Mouse (Mus musculus) induced T-regulatory cell, adult 2 months (primary cell): ENCODE measurements around the gene 4931428F04Rik.

ENCODE experiments used
- DNase-seq: peaks from one replicate; pipeline ENCODE4 v3.0.0-alpha.2; 2012; ENCODE audit warnings: low read depth

Gene 4931428F04Rik

DNA sequence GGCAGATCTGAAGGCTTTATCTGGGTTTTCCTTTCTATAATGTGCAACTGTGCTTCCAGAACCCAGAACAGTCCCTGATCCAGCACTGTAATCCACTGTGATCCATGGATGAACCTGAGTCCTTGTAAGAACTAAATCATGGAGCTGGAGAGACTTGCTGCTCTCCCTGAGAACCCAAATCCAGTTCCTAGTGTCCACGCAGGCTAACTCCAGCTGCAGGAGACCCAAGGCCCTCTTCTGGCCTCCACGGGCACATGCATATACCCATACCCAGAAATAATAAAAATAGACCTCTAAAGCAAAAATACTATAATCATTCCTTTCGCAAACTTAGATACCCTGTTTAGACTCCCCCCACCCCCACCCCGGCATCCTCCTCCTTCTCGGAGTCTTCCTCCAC lies 1.4 kb downstream of the 4931428F04Rik start:
- DNase-seq, result no peak

DNA sequence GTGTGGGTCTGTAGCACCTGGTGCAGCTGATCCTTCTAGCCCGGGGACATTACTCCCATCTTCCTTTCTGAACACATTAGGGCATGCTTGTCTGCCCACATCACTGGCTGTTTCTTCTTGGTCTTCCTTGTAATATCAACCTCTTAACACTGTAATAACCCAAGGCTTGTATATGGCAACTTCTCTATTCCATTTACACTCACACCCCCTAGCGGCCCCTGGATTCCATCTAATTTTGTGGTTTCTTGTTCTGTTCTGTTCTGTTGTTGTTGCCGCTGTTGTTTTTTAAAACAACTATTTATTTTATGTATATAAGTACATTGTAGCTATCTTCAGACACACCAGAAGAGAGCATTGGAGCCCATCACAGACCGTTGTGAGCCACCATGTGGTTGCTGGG lies 2.8 kb downstream of the 4931428F04Rik start:
- peak; percentile 29 for DNase-seq

DNA sequence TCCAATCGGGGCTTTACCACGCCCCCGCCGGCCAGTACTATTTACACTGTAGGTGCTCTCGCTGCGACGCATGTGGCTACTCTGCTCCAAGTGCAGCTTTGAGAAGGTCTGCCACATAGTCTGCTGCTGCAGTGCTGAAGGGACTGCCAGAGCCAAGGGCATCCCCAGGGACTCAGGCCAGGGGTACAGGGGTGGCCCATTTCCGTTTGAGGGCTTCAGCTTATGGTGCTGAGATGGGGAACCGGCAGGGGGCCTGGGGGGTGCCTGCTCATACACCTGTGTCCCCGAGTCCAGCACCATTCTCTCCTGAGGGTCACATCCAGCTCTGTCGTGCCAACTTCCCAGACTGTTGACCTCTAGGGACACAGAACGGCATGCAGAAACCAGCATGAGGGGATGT lies 4.2 kb downstream of the 4931428F04Rik start:
- no peak for DNase-seq

DNA sequence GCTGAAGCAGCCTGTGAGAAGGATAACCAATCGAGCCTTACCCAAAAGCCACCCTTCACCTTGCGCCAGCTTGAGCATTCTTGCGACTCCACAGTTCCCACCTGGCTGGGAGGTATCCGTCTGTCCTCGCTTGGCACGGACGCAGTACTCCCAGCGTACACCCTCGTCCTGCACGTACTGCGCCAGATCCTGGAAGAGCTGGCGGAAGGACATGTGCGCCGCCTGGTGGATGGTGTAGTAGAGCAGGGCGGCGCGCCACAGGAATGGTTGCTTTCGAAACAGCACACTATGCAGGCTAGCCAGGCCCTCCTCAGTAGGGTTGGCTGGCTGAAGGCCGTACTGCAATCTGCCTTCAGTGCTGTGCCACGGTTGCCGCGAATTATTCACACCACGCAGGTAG lies 6.6 kb downstream of the 4931428F04Rik start:
- peak; percentile 70 for DNase-seq

DNA sequence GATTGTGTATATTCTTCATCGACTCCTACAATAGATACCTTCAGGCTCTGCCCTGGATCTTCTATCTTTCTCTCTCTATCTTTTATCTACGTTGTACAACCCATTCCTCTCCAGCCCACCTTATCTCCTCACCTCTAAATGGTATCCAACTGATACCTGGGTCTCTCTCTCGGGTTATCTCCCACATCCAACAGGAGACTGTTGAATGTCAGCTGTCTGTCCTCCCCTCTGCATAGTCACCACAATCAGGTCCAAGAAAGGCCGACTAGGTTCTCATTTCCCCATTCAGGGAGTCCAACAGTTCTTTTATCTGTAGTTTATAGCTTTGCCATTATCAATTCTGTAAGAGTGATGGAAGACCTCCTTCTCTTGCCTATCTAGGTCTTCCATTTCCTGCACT lies 7.4 kb downstream of the 4931428F04Rik start:
- DNase-seq, result no peak

DNA sequence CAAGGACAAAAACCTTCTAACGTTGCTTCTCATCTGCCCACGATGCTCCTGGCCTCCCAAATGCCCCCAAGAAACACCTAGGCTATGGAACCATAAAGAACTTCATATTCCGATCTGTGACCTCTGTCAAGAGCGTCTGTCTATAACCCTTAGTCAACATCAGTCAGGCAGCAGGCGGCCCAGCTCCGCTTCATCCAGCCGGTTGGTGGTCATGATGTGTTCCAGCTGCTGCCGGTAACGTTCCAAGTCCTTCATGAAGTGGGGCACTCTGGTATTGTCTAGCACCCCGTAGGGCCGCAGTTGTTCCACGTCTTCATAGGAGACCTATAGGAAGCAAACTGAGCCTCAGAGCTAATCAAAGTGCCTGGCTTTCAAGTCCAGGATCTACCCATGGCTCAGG lies 7.8 kb downstream of the 4931428F04Rik start:
- DNase-seq, result no peak

DNA sequence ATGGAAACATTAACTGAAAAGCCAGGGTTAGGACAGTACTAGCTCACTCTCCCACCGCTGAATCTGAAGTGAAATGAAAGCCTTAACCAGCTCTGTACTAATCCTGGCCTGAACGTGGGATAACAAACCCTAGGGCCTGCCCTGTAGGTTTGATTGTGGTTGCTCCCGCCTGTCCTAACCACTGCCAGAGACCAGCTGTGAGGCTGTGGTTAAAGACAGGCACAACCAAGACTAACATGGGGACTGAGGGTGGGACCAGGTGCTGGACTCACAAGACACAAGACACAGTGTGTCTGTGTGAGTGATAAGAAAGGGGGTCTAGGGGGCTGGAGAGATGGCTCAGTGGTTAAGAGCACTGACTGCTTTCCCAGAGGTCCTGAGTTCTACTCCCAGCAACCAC lies 9.1 kb downstream of the 4931428F04Rik start:
- no peak for DNase-seq

DNA sequence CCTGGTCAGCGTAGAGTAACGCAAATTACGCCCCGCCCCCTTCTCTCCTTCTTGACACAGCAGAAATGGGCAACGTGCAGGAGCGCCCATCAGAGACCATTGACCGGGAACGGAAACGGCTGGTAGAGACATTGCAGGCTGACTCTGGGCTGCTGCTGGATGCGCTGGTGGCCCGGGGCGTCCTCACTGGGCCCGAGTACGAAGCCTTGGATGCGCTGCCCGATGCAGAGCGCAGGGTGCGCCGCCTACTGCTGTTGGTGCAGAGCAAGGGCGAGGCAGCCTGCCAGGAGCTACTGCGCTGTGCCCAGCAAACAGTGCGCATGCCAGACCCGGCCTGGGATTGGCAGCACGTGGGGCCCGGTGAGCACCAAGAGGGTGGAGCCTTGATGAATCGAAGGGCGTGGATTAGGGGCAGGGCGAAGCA lies 10.7 kb downstream of the 4931428F04Rik start:
- DNase-seq, result peak; percentile 73

DNA sequence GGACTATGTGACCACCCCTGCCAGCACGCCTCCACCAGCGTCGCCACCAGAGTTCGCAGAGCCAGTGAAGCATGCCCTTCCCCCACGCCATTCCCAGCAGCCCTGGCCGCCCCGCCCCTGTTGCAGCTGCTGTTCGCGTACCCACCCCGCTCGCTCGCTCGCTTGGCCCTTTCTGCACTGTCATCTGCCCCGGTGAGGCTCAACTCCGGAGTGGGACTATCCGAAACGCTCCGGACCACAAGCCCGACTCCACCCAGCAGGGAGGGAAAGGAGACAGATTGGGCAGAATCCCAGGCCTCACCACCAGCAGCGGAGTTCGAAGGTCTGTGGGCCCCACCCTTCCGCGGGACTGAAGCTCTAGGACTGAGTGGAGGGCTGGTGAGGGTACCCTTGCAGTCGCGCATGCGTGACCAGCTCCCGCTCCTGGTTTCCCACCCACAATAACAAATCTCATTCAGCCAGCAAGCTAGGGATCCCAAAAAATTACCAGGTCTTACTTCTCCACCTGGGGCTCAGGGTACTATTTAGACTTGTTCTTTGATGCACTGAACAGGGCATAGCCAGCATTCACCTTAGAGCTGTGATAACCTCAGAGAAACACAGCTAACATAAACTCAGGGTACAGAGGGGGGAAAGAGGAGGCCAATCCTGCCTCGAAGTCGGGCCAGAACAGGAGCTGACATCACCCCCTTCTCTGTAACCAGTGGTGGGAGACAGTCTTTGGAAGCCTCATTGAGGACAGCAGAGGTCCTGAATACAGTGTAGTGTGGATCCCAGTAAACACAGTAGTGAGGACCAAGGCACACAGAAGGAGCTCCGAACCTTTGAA lies 13.2 kb downstream of the 4931428F04Rik start:
- DNase-seq, result peak; percentile 35

DNA sequence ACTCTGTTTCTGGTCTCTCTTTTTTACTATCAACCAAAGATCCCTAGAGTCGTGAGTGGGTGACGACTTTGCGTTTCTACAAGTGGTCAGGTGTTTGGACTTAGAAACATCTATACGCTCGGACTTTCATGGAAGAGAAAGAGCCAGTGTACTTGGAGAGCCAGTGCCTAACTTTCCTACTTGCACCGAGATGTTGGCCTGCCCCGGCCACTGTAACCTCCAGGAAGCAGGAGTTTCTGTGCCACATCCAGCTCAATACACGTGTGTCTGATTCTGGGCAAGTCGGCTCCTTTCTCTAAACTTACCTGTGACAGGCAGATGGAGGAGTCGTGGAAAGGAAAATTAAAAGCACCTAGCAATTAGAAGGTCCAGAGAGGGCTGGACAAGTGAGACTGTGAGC lies 13.8 kb downstream of the 4931428F04Rik start, which contains the start of gene Nol3:
Gene Nol3, plus strand, starts transcription at position 301 of the 400 bp plus-strand sequence.
- no peak for DNase-seq

DNA sequence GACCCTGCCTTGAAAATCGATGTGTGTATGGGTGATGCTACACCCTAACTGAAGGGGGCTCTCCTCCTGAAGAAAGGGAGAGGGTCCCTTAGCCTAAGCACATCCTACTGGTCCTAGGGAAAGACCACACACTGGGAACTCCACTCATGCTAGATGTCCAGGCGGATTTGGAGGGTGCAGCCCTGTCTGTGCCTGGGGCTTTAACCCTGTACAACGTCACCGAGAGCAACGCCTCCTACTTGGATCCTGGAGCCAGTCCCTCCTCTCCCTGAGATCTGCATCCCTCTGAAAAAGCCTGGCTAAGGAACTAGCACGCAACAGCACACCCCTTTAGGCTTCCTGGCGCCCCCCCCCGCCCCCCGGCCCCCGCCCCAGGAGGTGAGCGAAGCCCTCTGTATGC lies 14.3 kb downstream of the 4931428F04Rik start:
- DNase-seq, result no peak

DNA sequence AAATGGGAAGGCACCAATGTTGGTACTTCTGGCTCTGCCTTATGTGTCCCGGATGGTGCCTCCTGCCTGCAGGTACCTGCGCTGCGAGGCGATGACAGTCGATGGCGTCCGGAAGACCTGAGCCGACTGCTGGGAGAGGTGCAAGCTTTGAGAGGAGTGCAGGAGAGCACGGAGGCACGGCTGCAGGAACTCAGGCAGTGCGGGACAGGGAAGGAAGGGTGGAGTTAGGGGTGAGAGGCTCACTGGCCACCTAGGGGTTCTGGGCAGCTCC lies 18.8 kb downstream of the 4931428F04Rik start:
- no peak for DNase-seq

DNA sequence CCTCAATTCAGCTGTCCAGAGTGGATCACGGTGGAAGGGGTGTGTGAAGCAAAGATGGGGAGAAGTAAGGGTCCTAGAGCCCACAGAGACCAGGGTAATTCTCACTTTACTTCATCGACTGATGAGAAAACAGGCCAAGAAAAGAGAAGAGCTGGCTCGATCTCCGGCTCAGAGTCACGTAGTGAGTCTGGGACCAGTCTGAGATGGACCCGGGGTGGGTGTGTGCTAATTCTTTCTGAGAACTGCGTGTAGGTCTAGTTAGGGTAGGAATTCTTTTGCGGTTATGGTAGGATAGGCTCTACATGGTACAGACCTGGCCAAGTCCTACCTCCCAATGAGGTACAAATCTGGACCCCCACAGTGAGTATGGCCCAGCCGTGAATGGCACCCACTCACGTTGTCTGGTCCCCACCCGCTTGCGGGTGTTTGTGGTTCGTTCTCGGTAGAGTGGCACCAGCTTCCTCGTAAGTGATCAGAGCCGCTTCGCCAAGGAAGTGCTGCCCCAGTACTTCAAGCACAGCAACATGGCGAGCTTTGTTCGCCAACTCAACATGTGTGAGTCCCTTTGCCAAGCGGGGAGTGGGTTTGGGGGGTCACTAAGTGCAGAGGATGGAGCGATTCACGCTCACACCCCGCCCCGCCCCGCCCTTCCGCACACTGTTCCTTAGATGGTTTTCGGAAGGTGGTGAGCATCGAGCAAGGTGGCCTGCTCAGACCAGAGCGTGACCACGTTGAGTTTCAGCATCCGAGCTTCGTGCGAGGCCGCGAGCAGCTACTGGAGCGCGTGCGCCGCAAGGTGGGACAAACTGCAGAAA lies 19.4 kb downstream of the 4931428F04Rik start:
- peak; percentile 47 for DNase-seq

DNA sequence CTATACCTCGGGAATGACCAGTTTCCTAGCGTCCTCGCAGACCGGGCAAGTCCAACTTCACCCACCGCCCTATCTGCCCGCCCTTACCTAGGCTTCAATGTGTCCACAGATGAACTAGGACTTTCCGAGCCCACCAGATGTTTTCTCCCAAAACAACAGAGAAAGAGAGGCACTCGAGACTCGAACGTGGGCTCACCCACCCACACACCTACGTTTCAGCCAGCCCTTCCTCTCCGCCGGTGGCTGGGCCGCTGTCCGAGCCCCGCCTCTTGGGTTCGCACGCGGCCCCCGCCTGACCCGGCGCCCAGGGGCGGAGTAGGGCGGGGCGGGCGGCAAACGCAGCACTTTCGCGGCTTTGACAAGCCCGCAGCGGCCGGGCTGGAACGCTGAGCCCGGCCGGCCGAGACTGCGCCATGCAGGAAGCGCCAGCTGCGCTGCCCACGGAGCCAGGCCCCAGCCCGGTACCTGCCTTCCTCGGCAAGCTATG lies 20.2 kb downstream of the 4931428F04Rik start, which contains the start of gene Hsf4:
Gene Hsf4, plus strand, starts transcription at position 341 of the 487 bp plus-strand sequence.
- peak; percentile 59 for DNase-seq

DNA sequence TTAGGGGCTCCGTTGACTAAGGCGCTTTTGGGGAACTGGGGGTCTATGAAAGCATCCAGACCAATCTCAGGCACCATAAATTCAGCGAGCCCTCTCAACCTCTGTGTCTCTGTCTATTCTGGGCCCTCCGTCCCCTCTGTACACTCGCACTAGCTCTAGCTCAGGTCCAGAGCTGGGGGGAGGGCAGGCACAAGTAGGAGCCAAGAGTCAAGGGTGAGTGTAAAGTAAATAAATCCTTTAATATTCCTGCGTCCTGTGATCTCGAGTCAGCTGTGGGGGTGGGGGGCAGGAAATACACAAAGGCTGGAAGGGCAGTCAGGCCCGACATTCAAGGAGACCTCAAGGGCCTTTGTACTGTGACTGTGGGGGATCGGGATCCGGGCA lies 20.6 kb downstream of the 4931428F04Rik start:
- no peak for DNase-seq

DNA sequence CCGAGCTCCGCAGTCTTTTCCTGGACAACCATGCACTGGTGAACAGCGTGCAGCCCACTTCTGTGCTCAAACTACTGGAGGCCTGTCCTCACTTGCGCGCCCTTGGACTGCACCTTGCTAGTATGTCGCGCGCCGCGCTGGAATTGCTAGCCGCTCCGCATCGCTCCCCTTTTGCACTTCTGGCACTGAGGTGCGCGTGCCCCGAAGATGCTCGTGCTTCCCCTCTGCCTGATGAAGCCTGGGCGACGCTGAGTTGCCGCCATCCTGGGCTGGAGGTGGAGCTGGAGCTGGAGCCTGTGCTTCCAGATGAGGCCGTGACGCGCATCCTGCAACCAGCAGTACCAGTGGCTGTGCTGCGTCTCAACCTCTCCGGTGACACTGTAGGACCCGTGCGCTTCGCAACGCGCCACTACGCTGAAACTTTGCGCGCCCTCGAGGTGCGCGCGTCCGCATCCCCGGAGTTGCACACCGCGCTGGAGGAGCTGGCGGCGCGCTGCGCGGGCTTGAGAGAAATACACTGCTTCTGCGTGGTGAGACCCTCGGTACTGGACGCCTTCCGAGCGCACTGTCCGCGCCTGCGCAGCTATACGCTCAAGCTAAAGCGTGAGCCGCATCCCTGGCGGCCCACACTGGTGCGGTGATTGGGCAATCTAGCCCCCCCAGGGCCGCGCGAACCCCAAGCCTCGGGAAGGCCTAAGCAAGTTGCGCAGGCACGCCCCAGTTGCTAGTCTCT lies 21.2 kb downstream of the 4931428F04Rik start:
- DNase-seq, result no peak

DNA sequence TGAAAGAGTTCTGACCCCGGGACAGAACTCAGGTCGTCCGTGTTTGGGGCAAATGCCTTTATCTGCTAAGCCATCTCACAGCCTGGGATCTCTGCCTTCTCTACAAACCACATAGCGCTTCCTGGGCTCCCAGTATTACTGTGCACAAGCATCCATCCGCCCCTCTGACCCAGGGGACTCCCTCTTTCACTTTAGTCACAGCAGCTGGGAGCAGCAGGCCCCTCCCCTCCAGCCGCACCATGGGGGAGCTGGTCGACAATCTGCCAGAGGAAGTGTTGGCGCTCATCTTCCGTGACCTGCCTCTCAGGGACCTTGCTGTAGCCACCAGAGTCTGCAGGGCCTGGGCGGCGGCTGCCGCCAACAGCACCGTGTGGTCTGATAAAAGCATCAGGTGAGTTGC lies 22.9 kb downstream of the 4931428F04Rik start:
- DNase-seq, result peak; percentile 84

DNA sequence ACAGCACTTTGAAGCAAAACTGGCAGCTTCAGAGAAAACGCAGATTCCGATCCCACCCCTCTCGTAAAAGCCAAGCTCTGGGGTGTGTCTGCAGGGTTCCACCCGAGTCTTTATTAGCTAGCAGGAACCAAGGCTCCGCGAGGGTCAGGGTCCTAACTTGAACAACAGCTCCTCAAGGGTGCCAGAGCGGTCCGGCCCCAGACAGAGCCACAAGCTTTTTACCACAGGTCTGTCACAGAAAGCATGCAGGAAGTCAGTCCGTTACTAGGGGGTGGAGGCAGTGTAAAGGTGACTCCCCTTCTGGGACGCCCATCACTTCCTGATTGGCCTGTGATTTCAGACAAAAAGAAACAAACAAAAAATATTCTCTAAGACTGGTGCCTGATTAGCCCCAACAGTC lies 24.5 kb downstream of the 4931428F04Rik start:
- DNase-seq, result peak; percentile 88

DNA sequence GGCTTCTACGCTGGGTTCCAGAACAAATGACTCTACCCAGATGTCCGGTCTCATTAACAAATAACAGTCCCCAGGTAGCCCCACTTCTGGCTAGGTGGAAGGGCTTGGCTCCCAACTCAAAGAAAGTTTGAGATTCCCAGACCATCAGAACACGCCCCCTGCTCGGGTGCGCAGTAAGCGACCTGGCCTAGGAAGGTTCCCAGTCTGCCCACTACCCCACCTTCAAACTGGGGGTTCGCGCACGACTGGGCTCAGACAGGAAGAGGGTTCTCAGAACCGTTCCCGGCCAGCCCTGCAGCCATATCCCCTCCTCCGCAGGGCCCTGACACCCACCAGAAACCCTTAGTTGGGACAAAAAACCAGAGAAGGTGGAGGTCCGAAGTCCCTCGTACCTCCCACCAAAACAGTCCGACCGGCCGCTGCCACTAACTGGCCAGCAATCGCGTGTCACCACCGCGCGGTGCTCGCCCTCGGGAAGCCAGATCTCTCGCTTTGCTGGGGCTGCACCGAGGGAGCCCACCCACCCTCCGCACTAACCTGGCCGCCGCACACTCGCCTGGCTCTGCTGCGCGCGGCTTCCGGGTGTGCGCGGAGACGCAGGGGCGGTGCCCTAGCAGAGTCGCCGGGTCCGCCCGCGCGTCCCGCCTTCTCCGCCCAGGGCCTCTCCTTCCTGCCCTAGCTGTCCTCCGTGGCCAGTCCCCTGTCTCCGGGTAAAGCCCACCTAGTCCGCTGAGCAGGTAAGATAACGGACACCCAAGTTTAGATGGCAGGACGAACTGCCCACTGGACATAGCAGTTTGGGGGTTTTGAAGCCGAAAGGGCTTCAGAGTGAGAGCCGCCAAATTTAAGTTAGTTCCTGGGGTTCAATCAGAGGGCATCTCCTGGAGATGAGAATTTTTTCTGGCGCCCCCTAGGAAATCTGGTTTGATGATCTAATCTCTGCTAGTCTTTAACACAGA lies 25.4 kb downstream of the 4931428F04Rik start, which contains the start of the genes Tradd and Fbxl8:
Gene Tradd, minus strand, starts transcription at position 586 of the 959 bp plus-strand sequence.
Gene Fbxl8, plus strand, starts transcription at position 625 of the 959 bp plus-strand sequence.
- peak; percentile 87 for DNase-seq

DNA sequence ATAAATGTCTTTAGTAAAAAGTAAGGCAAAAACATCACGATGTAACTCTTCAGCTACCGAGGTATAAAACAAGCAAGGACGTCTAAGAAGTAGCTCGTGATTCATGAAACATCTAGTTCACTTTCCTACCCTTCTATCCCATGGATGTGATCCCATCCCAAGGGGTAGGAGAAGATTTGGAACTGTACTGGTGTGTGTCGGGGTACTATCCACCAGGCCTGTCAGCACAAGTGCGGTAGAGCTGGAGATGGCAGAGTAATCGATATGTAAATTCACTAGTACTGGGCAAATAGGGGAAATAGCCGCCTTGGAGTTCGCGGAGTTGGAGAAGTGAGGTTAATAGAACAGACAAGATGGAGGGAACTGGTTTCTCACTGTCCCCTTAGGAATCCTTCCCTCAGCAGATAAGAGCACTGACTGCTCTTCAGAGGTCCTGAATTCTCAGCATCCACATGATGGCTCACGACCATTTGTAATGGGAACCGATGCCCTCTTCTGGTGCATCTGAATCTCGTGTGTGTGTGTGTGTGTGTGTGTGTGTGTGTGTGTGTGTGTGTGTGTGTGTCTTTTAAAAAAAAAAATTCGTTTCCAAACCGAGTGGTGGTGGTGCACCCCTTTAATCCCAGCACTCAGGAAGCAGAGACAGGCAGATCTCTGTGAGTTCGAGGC lies 26.3 kb downstream of the 4931428F04Rik start:
- peak; percentile 25 for DNase-seq
